Mouse (Mus musculus) splenic B cell, adult 2 months (primary cell): ENCODE data around the gene Myo7a.
A peak's percentile ranks its signal among the peaks of the same experiment; 100 is the strongest.

ENCODE experiments used
- DNase-seq: peaks from one replicate; pipeline ENCODE4 v3.0.0-alpha.2; 2011; ENCODE audit warnings: low read depth, low spot score
- H3K27me3 ChIP-seq: 2 replicates; pipeline ENCODE4 v1.6.1; 2012; ENCODE audit warnings: mild to moderate bottlenecking, low read length, moderate library complexity, mixed read lengths; ENCODE audit not compliant: control insufficient read depth, poor library complexity, insufficient read depth, severe bottlenecking
- H3K36me3 ChIP-seq: 2 replicates; pipeline ENCODE4 v1.6.1; 2012; ENCODE audit warnings: mild to moderate bottlenecking, low read length, moderate library complexity, mixed read lengths; ENCODE audit not compliant: control insufficient read depth, poor library complexity, insufficient read depth, severe bottlenecking

Myo7a gene

GRCm38 (mm10) chr7:98119179-98119960, at the start of gene Myo7a:
TSS of gene Myo7a (minus strand) at chr7:98119524.
- Histone ChIP-seq H3K36me3 (no peaks in the 10 kb centered on the region), H3K27me3 (no peaks in the 10 kb centered on the region)
- DNase-seq = no peak

GRCm38 (mm10) chr7:98164999-98165528, 45.7 kb upstream of the Myo7a start:
- no peaks in the 10 kb centered on the region for H3K27me3 ChIP-seq
- peaks cover 1% of the 10 kb centered on the region; the same call in 1 of the 2 replicates for H3K36me3 ChIP-seq
- peak; percentile 74 for DNase-seq

DNA sequence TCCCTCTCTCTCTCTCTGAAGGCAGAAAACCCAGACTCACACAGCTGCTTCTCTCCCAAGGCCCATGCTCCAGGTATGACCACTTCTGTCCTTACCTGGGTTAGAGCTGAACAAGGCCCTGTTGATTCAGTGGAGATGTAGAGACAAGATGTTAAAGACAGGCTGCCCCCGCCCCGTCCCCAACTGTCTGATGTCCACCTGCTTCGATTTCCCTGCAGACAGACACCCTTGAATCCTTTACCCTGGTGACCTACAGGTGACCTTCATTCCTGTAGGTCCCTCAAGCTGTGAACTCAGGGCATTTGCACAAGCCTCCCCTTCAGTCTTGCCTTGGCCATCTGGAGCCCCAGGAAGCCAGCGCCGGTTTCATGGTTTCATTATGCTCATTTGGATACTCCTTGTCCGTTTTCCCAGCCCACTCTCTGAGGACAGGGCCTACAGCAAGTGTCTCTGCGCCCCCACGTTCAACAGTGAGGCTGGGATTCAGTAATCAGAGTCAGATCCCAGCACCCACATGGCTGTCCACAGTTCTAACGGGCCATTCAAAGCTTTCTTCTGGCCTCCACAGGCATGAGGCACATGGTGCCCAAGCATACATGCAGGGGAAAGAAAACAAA, 45.2 kb upstream of the Myo7a start:
- Histone ChIP-seq H3K36me3 (peaks cover 1% of the 10 kb centered on the region; the same call in 1 of the 2 replicates), H3K27me3 (no peaks in the 10 kb centered on the region)
- no peak for DNase-seq

DNA sequence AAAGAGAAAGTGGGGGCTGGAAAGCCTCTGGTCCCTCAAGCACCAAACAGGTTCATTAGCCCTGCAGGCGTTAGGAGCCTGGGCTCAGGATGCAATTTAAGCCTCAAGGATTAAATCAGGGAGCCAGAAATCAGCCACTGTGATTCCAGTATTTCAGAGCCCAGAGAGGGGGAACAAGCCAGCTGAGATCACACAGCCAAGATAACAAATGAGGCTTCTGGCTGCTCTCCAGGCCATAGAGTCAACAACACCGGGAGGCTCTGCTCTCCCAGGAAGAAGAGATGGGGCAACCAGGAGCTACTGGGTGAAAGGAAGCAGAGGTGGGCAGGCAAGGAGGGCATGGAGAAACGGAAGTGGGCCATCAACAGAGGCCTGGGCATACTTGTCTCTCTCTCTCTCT, 44.4 kb upstream of the Myo7a start:
- DNase-seq = no peak
- no peaks in the 10 kb centered on the region for H3K27me3 ChIP-seq
- H3K36me3 ChIP-seq = peaks cover 1% of the 10 kb centered on the region; the same call in 1 of the 2 replicates

DNA sequence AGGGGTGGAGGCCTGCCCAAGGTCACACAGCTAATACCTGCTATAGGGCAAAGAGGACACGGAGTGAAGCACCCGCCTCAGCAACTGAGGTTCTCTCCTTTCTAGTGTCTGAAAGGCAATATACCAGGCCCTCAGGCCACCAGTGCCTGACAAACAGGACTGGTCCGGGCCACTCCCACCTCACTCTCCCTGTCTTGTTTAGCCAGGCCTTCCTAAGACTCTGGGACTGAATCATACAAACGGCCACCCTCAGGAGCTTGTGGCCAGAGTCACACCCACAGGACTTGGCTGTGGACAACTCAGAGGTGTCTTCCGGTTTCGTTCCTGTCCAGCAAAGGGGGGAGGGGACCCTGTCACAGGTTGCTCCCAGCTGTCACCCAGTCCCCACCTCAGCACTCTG, 42.9 kb upstream of the Myo7a start:
- Histone ChIP-seq H3K36me3 (peaks cover 1% of the 10 kb centered on the region; the same call in 1 of the 2 replicates), H3K27me3 (no peaks in the 10 kb centered on the region)
- no peak for DNase-seq

- Histone ChIP-seq H3K27me3 (no peaks in the 10 kb centered on the region), H3K36me3 (peaks cover 1% of the 10 kb centered on the region; the same call in 1 of the 2 replicates)
- DNase-seq = no peak
Measured at GRCm38 (mm10) chr7:98160041-98160740, 40.9 kb upstream of the Myo7a start.

DNA sequence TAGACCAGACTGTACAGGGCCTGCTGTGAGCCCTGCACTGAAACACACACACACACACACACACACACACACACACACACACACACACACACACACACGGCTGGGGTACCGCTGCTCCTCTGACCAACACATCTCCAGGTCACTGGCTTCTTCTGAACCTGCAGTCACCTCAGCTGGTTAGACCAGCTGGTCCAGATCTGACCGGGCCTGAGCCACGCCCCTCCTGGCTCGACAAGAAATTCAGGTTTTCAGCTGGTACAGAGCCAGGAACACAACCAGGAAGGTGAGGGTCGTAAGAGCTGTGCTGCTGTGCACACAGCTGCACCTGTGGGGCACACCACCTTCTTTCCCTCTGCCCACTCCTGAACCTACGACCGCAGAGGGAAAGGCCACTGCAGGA, 39.2 kb upstream of the Myo7a start:
- no peaks in the 10 kb centered on the region for H3K27me3 ChIP-seq
- peaks cover 1% of the 10 kb centered on the region; the same call in 1 of the 2 replicates for H3K36me3 ChIP-seq
- no peak for DNase-seq

GRCm38 (mm10) chr7:98157636-98158332, 38.5 kb upstream of the Myo7a start:
- H3K27me3 ChIP-seq = no peaks in the 10 kb centered on the region
- H3K36me3 ChIP-seq = peaks cover 1% of the 10 kb centered on the region; the same call in 1 of the 2 replicates
- no peak for DNase-seq

- H3K27me3 ChIP-seq = no peaks in the 10 kb centered on the region
- peaks cover 1% of the 10 kb centered on the region; the same call in 1 of the 2 replicates for H3K36me3 ChIP-seq
- DNase-seq = no peak
Measured at GRCm38 (mm10) chr7:98156280-98156665, 36.9 kb upstream of the Myo7a start.

GRCm38 (mm10) chr7:98155546-98156279, 36.4 kb upstream of the Myo7a start:
- no peaks in the 10 kb centered on the region for H3K27me3 ChIP-seq
- peak; percentile 78 for DNase-seq

GRCm38 (mm10) chr7:98153892-98154291, 34.6 kb upstream of the Myo7a start:
- Histone ChIP-seq H3K36me3 (no peaks in the 10 kb centered on the region), H3K27me3 (no peaks in the 10 kb centered on the region)
- no peak for DNase-seq

More at GRCm38 (mm10) chr7:98155546-98156279, 36.4 kb upstream of the Myo7a start:
- no peaks in the 10 kb centered on the region for H3K36me3 ChIP-seq

GRCm38 (mm10) chr7:98153345-98153744, 34.0 kb upstream of the Myo7a start:
- no peak for DNase-seq
- Histone ChIP-seq H3K36me3 (no peaks in the 10 kb centered on the region), H3K27me3 (no peaks in the 10 kb centered on the region)

DNA sequence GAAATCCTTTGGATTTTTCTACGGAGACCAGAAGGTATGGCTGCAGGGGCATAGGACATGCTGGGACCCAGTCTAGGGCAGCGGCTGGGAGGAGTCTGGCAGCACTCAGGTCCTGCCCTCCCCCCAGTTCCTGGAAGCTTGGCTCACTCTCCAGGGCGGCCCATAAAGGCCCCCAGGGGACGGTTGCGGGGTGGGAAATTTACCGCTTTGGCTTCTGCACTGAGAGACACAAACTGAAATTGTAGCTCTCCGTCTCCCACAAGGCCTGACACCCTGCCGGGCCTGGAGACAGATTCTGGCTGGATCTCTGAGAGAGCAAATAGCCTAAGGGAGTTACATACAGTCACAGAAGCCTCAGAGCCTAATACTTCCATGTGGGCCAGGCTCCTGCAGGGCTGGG, 33.1 kb upstream of the Myo7a start:
- Histone ChIP-seq H3K27me3 (no peaks in the 10 kb centered on the region), H3K36me3 (no peaks in the 10 kb centered on the region)
- no peak for DNase-seq

GRCm38 (mm10) chr7:98150525-98150924, 31.2 kb upstream of the Myo7a start:
- DNase-seq = no peak
- Histone ChIP-seq H3K27me3 (no peaks in the 10 kb centered on the region), H3K36me3 (no peaks in the 10 kb centered on the region)
